Mouse (Mus musculus) monocyte, adult 5-6 weeks (primary cell): ENCODE results near the gene Fmnl1. TPM values are rescaled to one million over a fixed set of nuclear protein-coding genes. Genes with fewer than 3 reads are reported as not detected.
"Not testable (repeated sequence)": the region's sequence is repeated elsewhere in the genome, so short reads cannot be mapped to it uniquely, and the experiment has no call there.

Experiments
- ATAC-seq: fragments of 153-309, 156-312 bp; replicated peaks from 2 replicates; pipeline ENCODE4 v1.8.0; 2017; ENCODE audit warnings: mild to moderate bottlenecking; ENCODE audit not compliant: low TSS enrichment, insufficient number of reproducible peaks, severe bottlenecking, poor library complexity, low FRiP score
- total RNA-seq: library from RNA; stranded (forward); fragments of 200-1000, 200-491, 200-594 nt; gene quantifications from 3 replicates; pipeline ENCODE4 v1.2.3, GENCODE M21; 2017

Gene Fmnl1
- total RNA-seq, 1 experiment from 2014 or later, result 252 TPM

GRCm38 (mm10) chr11:103210291-103210690 lies 39.4 kb downstream of the Fmnl1 start:
- ATAC-seq, result no peak

GRCm38 (mm10) chr11:103213712-103214111 lies 42.8 kb downstream of the Fmnl1 start:
- no peak for ATAC-seq

DNA sequence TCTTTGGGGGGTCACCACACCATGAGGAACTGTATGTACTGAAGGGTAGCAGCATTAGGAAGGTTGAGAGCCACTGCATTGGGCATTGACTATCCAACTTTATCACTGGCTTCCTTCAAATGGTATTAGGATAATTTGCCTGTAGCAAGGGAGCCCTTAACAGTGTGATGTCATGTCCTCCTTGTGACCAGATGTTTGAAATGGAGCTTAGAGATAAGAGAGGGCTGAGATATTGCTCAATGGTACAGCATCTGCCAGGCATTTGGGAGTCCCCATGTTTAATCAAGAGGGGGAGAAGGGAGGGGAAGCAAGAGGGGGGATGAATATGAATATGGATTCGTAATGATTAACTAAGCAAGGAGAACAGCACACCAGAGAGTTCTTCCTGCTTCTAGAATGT lies 44.4 kb downstream of the Fmnl1 start:
- ATAC-seq, result no peak

DNA sequence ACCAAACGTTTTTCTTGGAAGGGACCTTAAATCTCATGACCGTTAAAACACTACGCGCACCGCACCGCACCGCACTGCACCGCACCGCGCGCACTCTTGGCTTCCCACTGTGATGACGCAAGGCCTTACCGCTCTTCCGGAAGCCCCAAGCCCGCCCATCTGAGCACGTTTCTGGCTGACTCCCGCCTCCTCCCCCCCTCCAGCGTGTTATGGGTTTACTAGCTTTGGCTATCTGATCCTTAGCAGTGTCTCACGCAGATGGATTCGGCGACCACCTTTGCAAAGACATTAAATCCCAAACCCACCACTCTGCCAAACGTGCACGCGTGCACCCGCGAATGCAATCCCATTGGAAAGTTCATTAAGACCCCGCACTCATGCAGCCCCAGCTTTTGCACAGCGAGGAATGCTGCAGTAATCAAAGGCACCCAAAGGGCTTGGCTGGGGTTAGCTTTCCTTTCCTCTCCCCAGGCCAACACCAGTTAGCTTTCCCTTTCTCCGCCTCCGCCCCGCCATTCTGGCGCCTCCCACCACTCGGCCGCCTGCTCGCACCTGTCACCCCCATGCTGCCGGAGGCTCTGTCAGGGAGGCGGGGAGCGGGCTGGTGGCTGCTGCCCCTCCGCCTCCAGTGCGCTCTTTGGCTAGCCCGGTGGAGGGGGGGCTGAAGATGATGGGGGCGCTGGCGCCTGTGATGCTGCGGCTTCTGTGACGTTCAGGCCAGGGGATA lies 47.0 kb downstream of the Fmnl1 start, which contains the start of gene Spata32:
TSS of gene Spata32 (minus strand) at position 643 of the 727 bp plus-strand sequence.
- ATAC-seq, result peak; percentile 53; the same call in 1 of the 2 replicates

DNA sequence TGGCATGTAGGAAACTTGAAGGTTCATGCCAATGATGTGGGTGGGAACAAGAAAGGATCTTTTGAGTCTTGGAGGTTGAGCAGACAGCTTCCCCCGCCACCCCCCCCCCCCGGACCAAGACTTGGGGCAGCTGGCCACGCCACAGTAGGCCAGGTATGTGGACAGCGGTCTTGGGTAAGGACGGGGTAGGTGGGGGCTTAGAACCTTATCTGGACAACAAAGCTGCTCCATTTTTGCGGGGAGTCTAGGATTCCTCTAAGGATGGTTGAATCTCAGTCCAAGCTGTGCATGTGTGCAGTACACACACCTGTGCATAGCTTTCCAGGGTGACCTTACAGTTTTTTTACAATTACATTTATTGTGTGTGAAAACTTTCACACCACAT lies 47.6 kb downstream of the Fmnl1 start:
- no peak for ATAC-seq

DNA sequence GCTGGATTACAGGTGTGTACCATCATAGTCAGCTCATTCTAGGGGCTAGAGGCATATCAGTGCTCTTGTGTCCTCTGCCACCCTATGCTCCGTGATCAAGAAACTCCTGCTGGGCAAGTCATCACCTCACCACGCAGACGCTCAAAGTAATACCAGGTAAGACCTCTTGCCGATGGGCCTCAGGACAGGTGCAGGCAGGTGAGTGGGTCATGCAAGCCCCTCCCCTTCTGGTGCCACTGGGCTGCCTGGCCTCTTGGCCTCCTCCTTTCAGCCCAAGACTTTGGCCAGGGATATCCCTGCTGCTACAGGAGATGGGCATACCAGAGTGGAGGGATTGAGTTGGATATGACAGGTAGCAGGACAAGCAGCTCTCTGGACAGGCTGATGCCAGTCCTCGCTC lies 48.4 kb downstream of the Fmnl1 start:
- no peak for ATAC-seq

- ATAC-seq, result no peak
These were observed 49.1 kb downstream of the Fmnl1 start for GRCm38 (mm10) chr11:103219995-103220394.

DNA sequence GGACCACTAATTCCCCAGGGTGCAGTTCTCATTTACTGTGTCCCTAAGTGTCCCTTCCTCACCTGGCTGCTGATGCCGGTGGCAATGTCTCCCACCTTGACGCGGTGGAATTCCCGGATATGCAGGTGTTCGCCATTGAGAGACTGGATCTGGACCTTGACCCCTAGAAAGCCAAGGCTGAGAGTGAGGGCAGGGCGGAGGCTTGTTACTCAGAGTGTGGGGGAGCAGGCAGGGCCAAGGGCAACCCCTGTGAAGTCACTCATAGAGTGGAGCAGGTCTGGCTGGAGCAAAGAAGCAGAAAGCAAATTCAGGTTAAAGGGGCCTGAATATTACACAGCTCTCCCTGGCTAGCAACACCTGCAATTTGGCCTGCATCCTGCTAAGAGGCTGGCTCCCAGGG lies 50.5 kb downstream of the Fmnl1 start:
- ATAC-seq, result no peak

DNA sequence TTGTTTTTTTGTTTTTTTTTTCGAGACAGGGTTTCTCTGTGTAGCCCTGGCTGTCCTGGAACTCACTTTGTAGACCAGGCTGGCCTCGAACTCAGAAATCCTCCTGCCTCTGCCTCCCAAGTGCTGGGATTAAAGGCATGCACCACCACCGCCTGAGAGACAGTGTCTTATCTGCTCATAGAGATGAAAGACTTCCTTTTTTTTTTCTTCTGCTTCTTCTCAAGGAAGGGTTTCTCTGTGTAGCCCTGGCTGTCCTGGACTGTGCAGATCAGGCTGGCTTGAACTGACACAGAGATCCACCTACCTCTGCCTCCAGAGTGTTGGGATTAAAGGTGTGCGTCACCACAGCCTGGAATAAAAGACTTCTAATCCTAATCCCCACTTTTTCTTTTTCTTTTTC lies 51.8 kb downstream of the Fmnl1 start:
- ATAC-seq, result not testable (repeated sequence)

DNA sequence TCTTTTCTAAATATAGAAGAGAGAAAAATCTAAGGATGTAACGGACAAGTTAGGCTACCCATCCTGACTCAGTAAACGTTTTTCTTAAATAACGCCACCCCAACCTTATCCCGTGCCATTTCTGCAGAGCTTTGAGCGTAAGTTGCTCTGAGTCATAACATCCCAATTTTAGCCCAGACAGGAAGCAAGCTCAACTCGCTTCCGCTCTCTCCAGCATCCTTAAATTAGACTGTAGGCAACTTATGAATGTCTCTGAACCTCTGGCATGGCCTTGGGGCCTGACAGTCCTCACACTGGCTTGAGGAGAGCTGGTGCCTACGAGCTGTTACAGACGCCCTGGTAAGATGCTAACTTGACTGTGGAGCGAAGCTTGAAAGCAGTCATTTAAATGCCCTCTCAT lies 52.5 kb downstream of the Fmnl1 start:
- no peak for ATAC-seq

DNA sequence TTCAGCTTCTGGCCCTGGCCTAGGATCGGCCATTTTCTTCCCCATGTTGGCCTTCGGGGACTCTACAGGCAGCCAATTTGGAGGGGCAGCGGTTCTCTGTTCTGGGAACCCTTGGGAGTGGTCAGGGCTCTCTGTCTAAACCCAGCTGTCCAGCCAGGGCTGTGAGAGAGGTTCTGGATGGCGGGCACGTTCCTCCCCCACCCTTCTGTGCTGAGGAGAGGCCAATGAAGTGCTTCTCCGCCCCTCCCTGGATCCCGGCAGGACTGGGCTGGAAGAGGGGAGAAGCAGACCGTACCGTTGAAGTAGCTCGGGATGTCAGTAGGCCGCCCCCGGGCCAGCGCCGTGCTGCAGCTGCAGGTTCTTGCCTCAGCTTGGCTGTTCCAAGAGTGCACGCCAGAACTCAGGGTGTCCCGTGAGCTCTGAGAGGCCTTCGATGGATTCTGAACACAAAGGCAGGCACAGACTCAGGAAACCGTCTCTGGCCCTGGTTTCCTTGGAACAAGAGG lies 53.1 kb downstream of the Fmnl1 start:
- ATAC-seq, result no peak

DNA sequence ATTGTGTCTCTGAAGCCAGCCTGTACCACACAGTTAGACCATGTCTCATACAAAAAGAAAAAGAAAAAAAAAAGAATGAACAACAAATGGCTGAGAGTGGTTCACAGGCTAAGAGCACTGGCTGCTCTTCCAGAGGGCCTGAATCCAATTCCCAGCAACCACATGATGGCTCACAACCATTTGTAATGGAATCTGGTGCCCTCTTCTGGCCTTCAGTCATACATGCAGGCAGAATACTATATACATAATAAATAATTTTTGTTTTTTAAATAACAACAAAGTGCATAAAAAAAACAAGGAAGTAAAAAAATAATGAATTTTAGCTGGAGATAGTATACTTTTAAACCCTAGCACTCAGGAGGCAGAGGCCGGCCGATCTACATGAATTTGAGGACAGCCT lies 58.7 kb downstream of the Fmnl1 start:
- ATAC-seq, result no peak

DNA sequence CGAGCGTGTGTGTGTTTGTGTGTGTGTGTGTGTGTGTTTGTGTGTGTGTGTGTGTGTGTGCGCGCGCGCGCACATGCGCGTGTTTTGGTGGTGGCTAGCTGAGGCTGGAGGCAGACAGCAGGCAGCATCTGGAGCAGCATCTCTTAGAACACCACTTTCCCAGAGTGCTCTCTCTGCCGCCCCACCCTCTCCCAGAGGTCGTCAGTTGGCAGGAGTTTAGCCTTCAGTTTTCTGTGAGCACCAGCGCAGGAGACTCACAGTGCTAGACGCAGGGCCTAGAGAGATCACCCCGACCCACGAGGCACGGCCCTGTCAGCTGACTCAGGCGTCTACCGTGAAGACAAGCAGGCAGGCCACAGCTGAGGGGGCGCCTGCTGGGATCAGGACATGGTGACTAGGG lies 59.7 kb downstream of the Fmnl1 start:
- ATAC-seq, result no peak

DNA sequence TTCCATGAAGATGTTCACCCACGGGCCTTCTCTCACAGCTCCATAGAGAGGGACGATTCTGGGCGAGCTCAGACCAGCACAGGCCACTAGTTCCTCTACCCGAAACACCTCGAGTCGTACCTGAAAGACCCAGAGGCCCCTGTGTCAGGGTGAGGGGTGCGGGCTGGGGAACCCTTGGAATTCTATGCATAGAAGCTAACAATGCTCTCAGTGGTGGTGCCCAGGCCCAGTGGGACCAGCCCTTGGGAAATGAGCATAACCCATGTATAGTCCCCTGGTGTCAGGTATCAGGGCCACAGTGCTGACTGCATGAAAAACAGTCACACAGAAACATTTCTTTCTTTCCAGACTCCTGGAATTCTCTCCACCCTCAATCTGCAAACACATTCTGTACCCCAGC lies 60.5 kb downstream of the Fmnl1 start:
- no peak for ATAC-seq

GRCm38 (mm10) chr11:103232966-103233365 lies 62.1 kb downstream of the Fmnl1 start:
- peak; percentile 66 for ATAC-seq

DNA sequence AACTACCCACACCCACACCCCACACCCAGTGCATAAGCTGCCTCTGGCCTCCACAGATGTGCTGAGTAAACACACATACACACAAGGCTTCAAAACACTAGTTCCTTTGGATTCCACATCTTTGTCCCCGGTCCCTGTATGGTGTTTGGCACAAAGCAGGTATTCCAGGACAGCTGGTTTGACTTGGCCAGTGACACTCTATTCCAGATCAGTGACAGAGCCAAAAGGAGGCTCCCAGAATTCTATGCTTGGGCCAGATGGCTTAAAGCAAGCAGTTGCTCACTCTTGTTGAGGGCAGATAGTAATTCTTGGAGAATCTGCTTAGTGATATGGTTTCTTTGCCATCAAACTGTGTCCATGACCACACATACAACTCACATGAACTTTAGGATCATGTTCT lies 63.5 kb downstream of the Fmnl1 start:
- no peak for ATAC-seq

- ATAC-seq, result no peak
These were observed 64.8 kb downstream of the Fmnl1 start for GRCm38 (mm10) chr11:103235702-103236101.

DNA sequence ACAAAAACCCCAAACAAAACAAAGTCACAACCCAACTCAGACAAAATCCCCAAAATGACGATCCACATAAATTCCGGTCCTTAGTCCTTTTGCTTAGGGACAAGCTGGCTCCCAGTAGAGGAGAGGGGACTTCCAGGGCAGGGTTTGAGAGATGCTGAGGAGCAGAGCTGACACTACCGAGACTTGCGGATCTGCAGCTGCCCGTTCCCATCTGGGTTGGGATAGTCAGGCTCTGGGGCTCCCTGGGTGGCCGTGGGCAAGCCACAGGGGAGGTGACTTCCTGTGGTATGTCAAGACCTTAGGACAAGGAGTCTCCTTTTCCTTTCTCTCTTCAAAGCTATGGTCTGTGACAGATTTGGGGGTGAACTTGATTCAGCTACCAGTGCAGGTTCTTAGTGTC lies 65.5 kb downstream of the Fmnl1 start:
- no peak for ATAC-seq

- ATAC-seq, result no peak
These were observed 66.0 kb downstream of the Fmnl1 start for GRCm38 (mm10) chr11:103236903-103237302.

- no peak for ATAC-seq
These were observed 66.8 kb downstream of the Fmnl1 start for GRCm38 (mm10) chr11:103237757-103238156.

DNA sequence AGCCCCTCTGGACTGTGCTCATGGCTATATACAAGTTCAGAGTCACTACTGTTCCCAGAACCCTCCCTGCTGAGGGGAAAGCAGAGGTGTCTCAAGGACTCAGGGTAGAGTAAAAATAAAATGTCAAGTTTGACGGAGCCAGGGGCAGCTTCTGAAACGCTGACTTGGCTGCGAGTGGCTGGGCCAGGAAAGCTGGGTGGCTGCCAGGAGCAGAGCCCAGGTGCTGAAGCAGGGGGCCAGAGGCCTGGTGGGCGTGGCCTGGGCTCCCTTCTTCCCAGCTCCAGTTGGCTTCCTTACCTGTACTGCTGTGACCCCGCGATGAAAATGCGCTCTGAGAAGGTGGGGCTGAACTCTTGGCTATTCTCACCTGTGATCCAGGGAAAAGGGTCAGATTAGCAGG lies 69.8 kb downstream of the Fmnl1 start:
- ATAC-seq, result no peak
